8 mouse cellular contexts compared by ENCODE assay signal in the genomic region with DNA sequence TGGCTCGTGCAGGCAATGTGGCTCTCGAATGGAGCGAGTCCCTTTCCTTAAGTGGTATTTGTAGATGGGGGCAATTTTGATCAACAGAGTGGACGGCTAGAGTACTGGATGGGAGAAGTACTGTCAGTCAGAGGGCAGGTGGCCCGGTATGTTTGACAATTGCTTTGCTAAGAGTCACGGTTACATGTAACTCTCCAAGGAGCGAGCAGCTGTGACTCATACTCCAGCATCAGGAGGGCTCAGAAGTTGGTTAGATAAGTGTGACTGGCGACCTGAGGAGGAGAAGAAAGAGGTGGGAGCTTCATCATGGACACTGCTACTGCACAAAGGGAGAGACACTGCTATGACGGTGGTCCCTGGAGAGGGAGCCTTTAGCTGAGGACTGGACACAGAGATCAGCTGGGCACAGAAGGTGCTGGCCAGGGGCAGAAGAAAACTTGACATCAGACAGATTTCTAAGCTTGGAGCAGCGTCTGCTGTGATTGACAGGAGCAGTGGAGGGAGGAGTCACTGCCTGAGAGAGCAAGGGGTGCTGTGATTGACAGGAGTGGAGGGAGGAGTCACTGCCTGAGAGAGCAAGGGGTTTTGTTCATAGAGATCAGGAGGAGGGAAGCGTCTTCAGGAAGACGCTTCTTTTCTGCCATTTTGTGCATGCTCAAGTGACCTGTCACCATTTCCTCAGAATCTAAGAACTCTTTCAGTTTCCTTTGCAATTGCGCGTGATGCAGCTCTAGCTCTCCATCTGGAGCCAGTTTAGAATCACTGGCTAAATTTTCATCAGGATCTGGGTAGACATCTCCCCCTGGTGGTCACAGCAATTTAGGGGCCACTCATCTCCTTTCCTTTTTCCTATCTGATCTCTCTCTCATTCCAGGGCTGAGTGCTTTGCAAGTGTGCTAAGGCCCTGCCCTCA. TPM values are rescaled to one million over a fixed set of nuclear protein-coding genes. Genes with fewer than 3 reads are reported as not detected.
DNase-seq lines count a peak whose midpoint lies in the region; ATAC-seq and TF ChIP-seq lines count a peak whose summit lies in the region.

No protein-coding gene starts in this region.

- H3K4me3 ChIP-seq in embryonic facial prominence, embryonic 13.5 days: peak overlapping the region; percentile 27; the same call in 1 of the 2 replicates
- H3K4me3 ChIP-seq in kidney, adult 2 months (ENCODE audit: insufficient read depth, low read depth, low read length): no peak overlapping the region
- H3K4me3 ChIP-seq in limb, embryonic 11.5 days (ENCODE audit: low read depth, low read length): no peak overlapping the region
- no peak overlapping the region for H3K4me3 ChIP-seq in midbrain, embryonic 13.5 days (replicated peaks)

- peak; percentile 49 for DNase-seq in A20 (ENCODE audit: low read depth, low spot score)
- DNase-seq in adrenal gland, postnatal 36 days: peak; percentile 64 to 77
- peak; percentile 68 for DNase-seq in heart, adult 8-10 months (ENCODE audit: low spot score)
- peak; percentile 66 for DNase-seq in kidney, adult 2 months
- peak; percentile 82 for DNase-seq in limb, embryonic 11.5 days (ENCODE audit: low spot score)
- peak; percentile 34 for DNase-seq in spleen, adult 12 weeks (ENCODE audit: low spot score)

- TF ChIP-seq CTCF in kidney, adult 2 months (conservative IDR thresholded peaks at IDR 0.05; ENCODE audit: insufficient read depth, insufficient read length, low read depth, low read length): peak; percentile 49

- H3K27me3 ChIP-seq in embryonic facial prominence, embryonic 13.5 days: no peaks in the 10 kb centered on the region
- no peaks in the 10 kb centered on the region for H3K27me3 ChIP-seq in kidney, adult 2 months (replicated peaks; ENCODE audit: control insufficient read depth, insufficient read depth, low read length)
- H3K27me3 ChIP-seq in limb, embryonic 11.5 days (ENCODE audit: control insufficient read depth, insufficient read depth, low read length): no peaks in the 10 kb centered on the region
- H3K27me3 ChIP-seq in midbrain, embryonic 13.5 days: no peaks in the 10 kb centered on the region

- no peak for TF ChIP-seq POLR2A in kidney, adult 2 months (IDR thresholded peaks at IDR 0.05; ENCODE audit: low read depth, low read length)

- H3K4me2 ChIP-seq in embryonic facial prominence, embryonic 13.5 days: peak overlapping the region; percentile 48
- H3K4me2 ChIP-seq in limb, embryonic 11.5 days (ENCODE audit: low read depth, severe bottlenecking): 0 out of 2 replicates have a peak overlapping the region, but pooled peaks have one; percentile 19
- peak overlapping the region; percentile 34 for H3K4me2 ChIP-seq in midbrain, embryonic 13.5 days (replicated peaks)

- no peak overlapping the region for H3K27ac ChIP-seq in embryonic facial prominence, embryonic 13.5 days
- H3K27ac ChIP-seq in kidney, adult 2 months (ENCODE audit: insufficient read depth, low read depth, low read length): no peak overlapping the region
- H3K27ac ChIP-seq in limb, embryonic 11.5 days (replicated peaks; ENCODE audit: low read depth, low read length): no peak overlapping the region
- no peak overlapping the region for H3K27ac ChIP-seq in midbrain, embryonic 13.5 days

- peak overlapping the region; percentile 40; the same call in 1 of the 2 replicates for H3K9ac ChIP-seq in embryonic facial prominence, embryonic 13.5 days
- H3K9ac ChIP-seq in limb, embryonic 11.5 days (ENCODE audit: low read length): 0 out of 2 replicates have a peak overlapping the region, but pooled peaks have one; percentile 17
- no peak overlapping the region for H3K9ac ChIP-seq in midbrain, embryonic 13.5 days (replicated peaks)

- H3K9me3 ChIP-seq in embryonic facial prominence, embryonic 13.5 days: no peaks in the 10 kb centered on the region
- no peaks in the 10 kb centered on the region for H3K9me3 ChIP-seq in limb, embryonic 11.5 days (ENCODE audit: control insufficient read depth, low read length)
- H3K9me3 ChIP-seq in midbrain, embryonic 13.5 days: no peaks in the 10 kb centered on the region

- ATAC-seq in embryonic facial prominence, embryonic 13.5 days (ENCODE audit: insufficient number of reproducible peaks, insufficient read depth, low FRiP score, low TSS enrichment, low read depth): 0 out of 2 replicates have a peak, but pooled peaks have one; percentile 48
- peak; percentile 67; the same call in 1 of the 2 replicates for ATAC-seq in limb, embryonic 11.5 days (ENCODE audit: insufficient number of reproducible peaks, low FRiP score, low TSS enrichment, low read depth)
- peak; percentile 86 for ATAC-seq in midbrain, embryonic 13.5 days

- 58% methylated on average over 14 of the region's 14 CpGs for WGBS in embryonic facial prominence, embryonic 13.5 days
- WGBS in kidney, adult 2 months: 62% methylated on average over 14 of the region's 14 CpGs
- 58% methylated on average over 14 of the region's 14 CpGs for WGBS in limb, embryonic 11.5 days
- 63% methylated on average over 14 of the region's 14 CpGs for WGBS in midbrain, embryonic 13.5 days

- H3K36me3 ChIP-seq in embryonic facial prominence, embryonic 13.5 days: peaks cover 11% of the 10 kb centered on the region; the same call in 1 of the 2 replicates
- no peaks in the 10 kb centered on the region for H3K36me3 ChIP-seq in kidney, adult 2 months (ENCODE audit: control insufficient read depth, insufficient read depth, low read length)
- H3K36me3 ChIP-seq in limb, embryonic 11.5 days (ENCODE audit: control insufficient read depth, insufficient read depth, low read length): no peaks in the 10 kb centered on the region
- no peaks in the 10 kb centered on the region for H3K36me3 ChIP-seq in midbrain, embryonic 13.5 days

- H3K4me1 ChIP-seq in embryonic facial prominence, embryonic 13.5 days: peaks cover 6% of the 10 kb centered on the region; the same call in 1 of the 2 replicates
- H3K4me1 ChIP-seq in kidney, adult 2 months (ENCODE audit: control insufficient read depth, insufficient read depth, low read length): no peaks in the 10 kb centered on the region
- H3K4me1 ChIP-seq in limb, embryonic 11.5 days (ENCODE audit: control insufficient read depth, insufficient read depth, low read length): no peaks in the 10 kb centered on the region
- H3K4me1 ChIP-seq in midbrain, embryonic 13.5 days (replicated peaks): no peaks in the 10 kb centered on the region

RNA-seq across cellular contexts. Expression of a gene that starts 22.9 kb away (rescaled TPM):
- total RNA-seq in adrenal gland, postnatal 36 days (2021): under 1 TPM in 1 of 2 experiments, not detected in 1; 0.30 TPM
- 1.2 and 1.3 TPM in 2 replicates for polyA plus RNA-seq in embryonic facial prominence, embryonic 13.5 days (2015; fragmentation: Nextera tagmentation; extraction: Ambion mirVana)
- under 1 TPM in 2 of 4 experiments, not detected in 2; 0.19 to 0.32 TPM for total RNA-seq in heart, adult 8-10 months (2022)
- 0.20 and 0.28 TPM in 2 replicates for polyA plus RNA-seq in kidney, adult 2 months (2012; rRNA removed)
- 2.3 TPM in 2 replicates for polyA plus RNA-seq in limb, embryonic 11.5 days (2014; fragmentation: Nextera tagmentation; extraction: Ambion mirVana)
- 0.63 and 0.71 TPM in 2 replicates for polyA plus RNA-seq in midbrain, embryonic 13.5 days (2015; fragmentation: Nextera tagmentation; extraction: Ambion mirVana)
